Mouse (Mus musculus): ENCODE data around the gene Arhgap30. TPM values are rescaled to one million over a fixed set of nuclear protein-coding genes. Genes with fewer than 3 reads are reported as not detected.
A peak's percentile ranks its signal among the peaks of the same experiment; 100 is the strongest.

The Arhgap30 gene
- polyA plus RNA-seq, 1 experiment from 2014 or later = 0.74 TPM

GRCm38 (mm10) chr1:171360253-171360652 lies 28.5 kb upstream of the Arhgap30 start:
- Histone ChIP-seq H3K27me3 (ENCODE audit: poor library complexity, severe bottlenecking) (no peaks in the 10 kb centered on the region), H3K4me3 (peak overlapping the region; percentile 55), H3K36me3 (replicated peaks) (peaks cover 40% of the 10 kb centered on the region), H3K4me1 (peaks cover 21% of the 10 kb centered on the region), H3K27ac (peak overlapping the region; percentile 82), H3K9me3 (peaks cover 7% of the 10 kb centered on the region; the same call in 1 of the 2 replicates)
- WGBS = 3% methylated on average over 26 of the region's 26 CpGs
- peak; percentile 46 for DNase-seq (ENCODE audit: extremely low spot score, low spot score)

- peak within 1 kb of the TSS; percentile 55 for H3K4me3 ChIP-seq
- H3K9me3 ChIP-seq = peaks cover 7% of the 10 kb centered on the region; the same call in 1 of the 2 replicates
- peaks cover 21% of the 10 kb centered on the region for H3K4me1 ChIP-seq
- H3K36me3 ChIP-seq (replicated peaks) = peaks cover 40% of the 10 kb centered on the region
- peak within 1 kb of the TSS; percentile 82 for H3K27ac ChIP-seq
- peak; percentile 96 for DNase-seq (ENCODE audit: extremely low spot score, low spot score)
- under 1% methylated on average over 21 of the region's 21 CpGs for WGBS
- H3K27me3 ChIP-seq (ENCODE audit: poor library complexity, severe bottlenecking) = no peaks in the 10 kb centered on the region
Observed at GRCm38 (mm10) chr1:171360656-171361055, 28.1 kb upstream of the Arhgap30 start, which contains the start of gene Klhdc9. Klhdc9 (minus strand) TSS chr1:171360798.

GRCm38 (mm10) chr1:171361106-171362103 lies 27.3 kb upstream of the Arhgap30 start:
- Histone ChIP-seq H3K36me3 (replicated peaks) (peaks cover 33% of the 10 kb centered on the region), H3K27ac (peak overlapping the region; percentile 82), H3K4me1 (peaks cover 21% of the 10 kb centered on the region), H3K4me3 (peak overlapping the region; percentile 55), H3K27me3 (ENCODE audit: poor library complexity, severe bottlenecking) (no peaks in the 10 kb centered on the region), H3K9me3 (peaks cover 5% of the 10 kb centered on the region; the same call in 1 of the 2 replicates)
- peak; percentile 63 for DNase-seq (ENCODE audit: extremely low spot score, low spot score)
- 31% methylated on average over 16 of the region's 16 CpGs for WGBS

GRCm38 (mm10) chr1:171365934-171366333 lies 22.8 kb upstream of the Arhgap30 start:
- Histone ChIP-seq H3K9me3 (no peaks in the 10 kb centered on the region), H3K27me3 (ENCODE audit: poor library complexity, severe bottlenecking) (peaks cover under 1% of the 10 kb centered on the region; the same call in 1 of the 2 replicates), H3K27ac (no peak overlapping the region), H3K36me3 (replicated peaks) (no peaks in the 10 kb centered on the region), H3K4me3 (no peak overlapping the region), H3K4me1 (peaks cover 22% of the 10 kb centered on the region)
- no peak for DNase-seq (ENCODE audit: extremely low spot score, low spot score)
- WGBS = 78% methylated on average over 7 of the region's 7 CpGs

GRCm38 (mm10) chr1:171369845-171370556 lies 18.8 kb upstream of the Arhgap30 start, which contains the start of gene Nectin4:
Nectin4 (plus strand) TSS chr1:171370099.
- WGBS = 34% methylated on average over 20 of the region's 20 CpGs
- no peak for DNase-seq (ENCODE audit: extremely low spot score, low spot score)
- no peaks in the 10 kb centered on the region for H3K9me3 ChIP-seq
- no peak within 1 kb of the TSS for H3K4me3 ChIP-seq
- H3K4me1 ChIP-seq = peaks cover 36% of the 10 kb centered on the region
- peaks cover 14% of the 10 kb centered on the region for H3K27me3 ChIP-seq (ENCODE audit: poor library complexity, severe bottlenecking)
- H3K27ac ChIP-seq = no peak within 1 kb of the TSS
- H3K36me3 ChIP-seq (replicated peaks) = no peaks in the 10 kb centered on the region

GRCm38 (mm10) chr1:171372880-171373279 lies 15.9 kb upstream of the Arhgap30 start:
- DNase-seq (ENCODE audit: extremely low spot score, low spot score) = no peak

GRCm38 (mm10) chr1:171373946-171374345 lies 14.8 kb upstream of the Arhgap30 start:
- DNase-seq (ENCODE audit: extremely low spot score, low spot score) = peak; percentile 22
- no peaks in the 10 kb centered on the region for H3K36me3 ChIP-seq (replicated peaks)
- H3K4me3 ChIP-seq = no peak overlapping the region
- peaks cover 35% of the 10 kb centered on the region for H3K4me1 ChIP-seq
- H3K27ac ChIP-seq = peak overlapping the region; percentile 75
- 3% methylated on average over 4 of the region's 4 CpGs for WGBS
- H3K9me3 ChIP-seq = no peaks in the 10 kb centered on the region
- peaks cover 24% of the 10 kb centered on the region for H3K27me3 ChIP-seq (ENCODE audit: poor library complexity, severe bottlenecking)

More at GRCm38 (mm10) chr1:171372880-171373279, 15.9 kb upstream of the Arhgap30 start:
- peaks cover 14% of the 10 kb centered on the region for H3K27me3 ChIP-seq (ENCODE audit: poor library complexity, severe bottlenecking)
- peaks cover 39% of the 10 kb centered on the region for H3K4me1 ChIP-seq
- no peaks in the 10 kb centered on the region for H3K36me3 ChIP-seq (replicated peaks)
- no peak overlapping the region for H3K4me3 ChIP-seq
- 38% methylated on average over 3 of the region's 3 CpGs for WGBS
- no peak overlapping the region for H3K27ac ChIP-seq
- no peaks in the 10 kb centered on the region for H3K9me3 ChIP-seq

- DNase-seq (ENCODE audit: extremely low spot score, low spot score) = no peak
- peaks cover 41% of the 10 kb centered on the region for H3K27me3 ChIP-seq (ENCODE audit: poor library complexity, severe bottlenecking)
- H3K27ac ChIP-seq = peak overlapping the region; percentile 48; the same call in 1 of the 2 replicates
- H3K4me1 ChIP-seq = peaks cover 42% of the 10 kb centered on the region
- no peaks in the 10 kb centered on the region for H3K9me3 ChIP-seq
- H3K36me3 ChIP-seq (replicated peaks) = no peaks in the 10 kb centered on the region
- H3K4me3 ChIP-seq = no peak overlapping the region
- WGBS = 41% methylated on average over 9 of the region's 9 CpGs
Observed at GRCm38 (mm10) chr1:171375646-171376097, 13.1 kb upstream of the Arhgap30 start.

- no peak for DNase-seq (ENCODE audit: extremely low spot score, low spot score)
- WGBS = 90% methylated on average over 6 of the region's 6 CpGs
- Histone ChIP-seq H3K27ac (no peak overlapping the region), H3K4me1 (peaks cover 36% of the 10 kb centered on the region), H3K27me3 (ENCODE audit: poor library complexity, severe bottlenecking) (peaks cover 42% of the 10 kb centered on the region), H3K36me3 (replicated peaks) (no peaks in the 10 kb centered on the region), H3K9me3 (no peaks in the 10 kb centered on the region), H3K4me3 (no peak overlapping the region)
Observed at GRCm38 (mm10) chr1:171378298-171378697, 10.5 kb upstream of the Arhgap30 start.

- Histone ChIP-seq H3K9me3 (no peaks in the 10 kb centered on the region), H3K27ac (no peak overlapping the region), H3K4me3 (peak overlapping the region; percentile 40), H3K36me3 (replicated peaks) (no peaks in the 10 kb centered on the region), H3K27me3 (ENCODE audit: poor library complexity, severe bottlenecking) (peaks cover 44% of the 10 kb centered on the region), H3K4me1 (peaks cover 27% of the 10 kb centered on the region)
- peak; percentile 76 for DNase-seq (ENCODE audit: extremely low spot score, low spot score)
- 7% methylated on average over 31 of the region's 31 CpGs for WGBS
Observed at GRCm38 (mm10) chr1:171379935-171380599, 8.7 kb upstream of the Arhgap30 start.

- no peak for DNase-seq (ENCODE audit: extremely low spot score, low spot score)
- Histone ChIP-seq H3K27ac (no peak overlapping the region), H3K9me3 (no peaks in the 10 kb centered on the region), H3K27me3 (ENCODE audit: poor library complexity, severe bottlenecking) (peaks cover 47% of the 10 kb centered on the region), H3K4me1 (peaks cover 25% of the 10 kb centered on the region), H3K4me3 (no peak overlapping the region), H3K36me3 (replicated peaks) (no peaks in the 10 kb centered on the region)
- 85% methylated on average over 11 of the region's 11 CpGs for whole genome bisulfite sequencing
Observed at GRCm38 (mm10) chr1:171382096-171382620, 6.6 kb upstream of the Arhgap30 start.

- Histone ChIP-seq H3K4me1 (peaks cover 26% of the 10 kb centered on the region), H3K27ac (0 out of 2 replicates have a peak overlapping the region, but pooled peaks have one; percentile 4), H3K36me3 (replicated peaks) (no peaks in the 10 kb centered on the region), H3K4me3 (no peak overlapping the region), H3K27me3 (ENCODE audit: poor library complexity, severe bottlenecking) (peaks cover 34% of the 10 kb centered on the region), H3K9me3 (no peaks in the 10 kb centered on the region)
- no peak for DNase-seq (ENCODE audit: extremely low spot score, low spot score)
- WGBS = 71% methylated on average over 9 of the region's 9 CpGs
Observed at GRCm38 (mm10) chr1:171384361-171384760, 4.4 kb upstream of the Arhgap30 start.

All from forebrain, embryonic 10.5 days (tissue).